Mouse (Mus musculus) cerebellum, adult 2 months (tissue): ENCODE measurements at regions not wholly inside any gene's neighbourhood (a gene's known extent, or its start where the extent isn't known, plus 50 kb on each side); places are given as distances from the start of the nearest gene placed in this dataset.

Source experiments
- CTCF ChIP-seq: fragments of 200-500 bp; IDR thresholded peaks from 2 replicates; pipeline ENCODE4 v1.5.1; 2011; ENCODE audit warnings: low read depth, mild to moderate bottlenecking, control low read depth, low read length, moderate library complexity, borderline replicate concordance; ENCODE audit not compliant: insufficient read depth
- POLR2A ChIP-seq: fragments of 200-500 bp; IDR thresholded peaks from 2 replicates; pipeline ENCODE4 v1.6.1; 2011; ENCODE audit warnings: low read length, control low read depth, borderline replicate concordance; ENCODE audit not compliant: insufficient read depth

DNA sequence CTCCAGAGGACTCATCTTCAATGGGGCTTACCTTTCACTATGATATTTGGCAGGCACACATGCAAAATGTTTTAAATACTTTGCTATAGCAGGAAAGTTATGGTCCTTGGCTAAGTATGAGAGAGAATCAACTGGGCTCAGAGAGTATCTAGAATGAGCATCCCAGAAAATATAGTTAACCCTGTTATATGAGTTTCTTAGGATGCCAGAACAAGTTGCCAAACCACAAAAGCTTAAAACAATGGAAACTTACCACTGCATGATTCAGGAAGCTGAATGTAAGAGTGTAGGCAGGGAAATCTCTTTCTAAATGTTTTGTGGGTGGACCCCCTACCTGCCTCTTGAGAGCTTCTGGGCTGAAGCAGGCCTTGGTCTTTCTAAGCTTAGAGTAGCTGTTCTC lies 325.3 kb downstream of the Fam198b start:
- TF ChIP-seq POLR2A (no peak), CTCF (no peak)
